Mouse (Mus musculus) spleen, adult 2 months (tissue): ENCODE measurements around the gene Pnmal1.

Experiments
- CTCF ChIP-seq: fragments of 200-500 bp; IDR thresholded peaks from 2 replicates; pipeline ENCODE4 v1.5.1; 2011; ENCODE audit warnings: mild to moderate bottlenecking, inconsistent platforms; ENCODE audit not compliant: insufficient read depth, insufficient read length, insufficient replicate concordance; ENCODE audit errors: extremely low read depth
- POLR2A ChIP-seq: fragments of 200-500 bp; IDR thresholded peaks from 2 replicates; pipeline ENCODE4 v1.6.1; 2011; ENCODE audit warnings: low read depth, low read length, inconsistent platforms

GRCm38 (mm10) chr7:16947349-16947895 lies 12.1 kb upstream of the Pnmal1 start:
- TF ChIP-seq CTCF = no peak
- no peak for TF ChIP-seq POLR2A
